Mouse (Mus musculus): ENCODE data around the gene Gm9508. TPM values are rescaled to one million over a fixed set of nuclear protein-coding genes. Genes with fewer than 3 reads are reported as not detected.
"Not testable (repeated sequence)": the region's sequence is repeated elsewhere in the genome, so short reads cannot be mapped to it uniquely, and the experiment has no call there.

Gene Gm9508
- polyA plus RNA-seq, 1 experiment from 2014 or later, result not detected

DNA sequence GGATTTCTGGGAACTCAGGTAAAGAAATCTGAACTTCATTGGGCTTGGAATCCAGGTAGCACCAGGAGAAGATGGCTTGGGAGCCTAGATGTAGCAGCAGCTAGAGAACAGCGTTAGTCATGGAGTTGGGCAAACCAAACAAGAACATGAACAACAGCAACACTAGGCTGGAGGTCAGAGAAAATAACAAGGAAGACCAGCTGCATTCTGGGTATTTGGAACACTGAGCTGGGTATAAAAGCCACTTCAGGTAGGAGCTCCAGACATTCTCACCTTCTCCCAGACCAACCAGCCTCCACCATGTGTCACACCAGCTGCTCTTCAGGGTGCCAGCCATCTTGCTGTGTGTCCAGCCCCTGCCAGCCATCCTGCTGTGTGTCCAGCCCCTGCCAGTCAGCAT, 9.3 kb upstream of the Gm9508 start, which contains the start of gene Gm10272:
TSS of gene Gm10272 (plus strand) at position 301 of the 400 bp plus-strand sequence.
- no peak for ATAC-seq (replicated peaks)
- Histone ChIP-seq H3K27ac (no peak within 1 kb of the TSS), H3K9ac (no peak within 1 kb of the TSS), H3K4me1 (no peaks in the 10 kb centered on the region), H3K4me2 (no peak within 1 kb of the TSS), H3K27me3 (replicated peaks) (no peaks in the 10 kb centered on the region), H3K4me3 (no peak within 1 kb of the TSS), H3K36me3 (replicated peaks) (no peaks in the 10 kb centered on the region), H3K9me3 (no peaks in the 10 kb centered on the region)
- 92% methylated on average over 1 of the region's 1 CpGs for WGBS

DNA sequence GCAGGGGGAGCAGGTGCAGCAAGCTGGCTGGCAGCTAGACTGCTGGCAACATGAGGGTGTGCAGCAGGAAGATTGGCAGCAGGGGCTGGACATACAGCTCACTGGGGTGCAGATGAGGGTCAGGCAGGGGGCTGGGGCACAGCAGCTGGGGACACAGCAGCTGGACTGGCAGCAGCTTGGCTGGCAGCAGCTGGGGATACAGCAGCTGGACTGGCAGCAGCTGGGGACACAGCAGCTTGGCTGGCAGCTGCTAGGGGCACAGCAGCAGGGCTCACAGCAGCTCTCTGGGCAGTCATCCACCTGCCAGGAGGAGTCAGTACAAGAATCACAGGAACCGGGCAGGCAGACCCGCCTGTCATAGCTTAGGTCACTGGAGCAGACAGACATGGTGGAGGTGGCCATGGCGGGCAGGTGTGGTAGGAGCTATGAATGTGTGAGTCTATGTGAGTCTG, 6.7 kb downstream of the Gm9508 start, which contains the start of gene Gm19402:
TSS of gene Gm19402 (minus strand) at position 402 of the 452 bp plus-strand sequence.
- H3K4me2 ChIP-seq; ATAC-seq (replicated peaks); H3K4me3 ChIP-seq; H3K27me3 ChIP-seq (replicated peaks); H3K27ac ChIP-seq; H3K9me3 ChIP-seq; H3K36me3 ChIP-seq (replicated peaks); H3K4me1 ChIP-seq; H3K9ac ChIP-seq: not testable (repeated sequence)
- WGBS, result 63% methylated on average over 3 of the region's 3 CpGs

DNA sequence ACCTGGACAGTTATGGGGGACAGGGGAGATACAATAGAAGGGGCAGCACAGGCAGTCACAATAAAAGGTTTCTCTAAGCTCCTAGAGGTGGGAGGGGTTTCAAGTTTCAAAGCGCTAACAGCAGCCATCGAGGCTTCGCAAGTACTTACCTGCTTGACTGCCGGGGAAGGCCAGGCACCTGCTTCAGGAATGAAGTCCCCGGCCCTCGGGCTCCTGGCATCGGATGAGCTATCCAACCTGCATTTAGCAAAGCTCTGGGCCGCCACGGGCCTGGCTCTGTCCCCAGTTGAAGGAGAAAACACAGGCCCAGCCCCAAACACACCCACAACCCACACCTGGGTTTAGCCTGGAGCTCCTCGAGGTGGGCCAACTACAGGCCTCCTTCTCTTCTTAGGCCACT, 10.0 kb downstream of the Gm9508 start:
- Histone ChIP-seq H3K27ac (no peak overlapping the region), H3K27me3 (replicated peaks) (0 out of 2 replicates have a peak, but pooled peaks cover 11% of the 10 kb centered on the region), H3K9me3 (no peaks in the 10 kb centered on the region), H3K4me3 (no peak overlapping the region), H3K36me3 (replicated peaks) (no peaks in the 10 kb centered on the region), H3K9ac (no peak overlapping the region), H3K4me2 (no peak overlapping the region), H3K4me1 (peaks cover 12% of the 10 kb centered on the region; the same call in 1 of the 2 replicates)
- WGBS, result 25% methylated on average over 10 of the region's 10 CpGs
- ATAC-seq (replicated peaks), result no peak

DNA sequence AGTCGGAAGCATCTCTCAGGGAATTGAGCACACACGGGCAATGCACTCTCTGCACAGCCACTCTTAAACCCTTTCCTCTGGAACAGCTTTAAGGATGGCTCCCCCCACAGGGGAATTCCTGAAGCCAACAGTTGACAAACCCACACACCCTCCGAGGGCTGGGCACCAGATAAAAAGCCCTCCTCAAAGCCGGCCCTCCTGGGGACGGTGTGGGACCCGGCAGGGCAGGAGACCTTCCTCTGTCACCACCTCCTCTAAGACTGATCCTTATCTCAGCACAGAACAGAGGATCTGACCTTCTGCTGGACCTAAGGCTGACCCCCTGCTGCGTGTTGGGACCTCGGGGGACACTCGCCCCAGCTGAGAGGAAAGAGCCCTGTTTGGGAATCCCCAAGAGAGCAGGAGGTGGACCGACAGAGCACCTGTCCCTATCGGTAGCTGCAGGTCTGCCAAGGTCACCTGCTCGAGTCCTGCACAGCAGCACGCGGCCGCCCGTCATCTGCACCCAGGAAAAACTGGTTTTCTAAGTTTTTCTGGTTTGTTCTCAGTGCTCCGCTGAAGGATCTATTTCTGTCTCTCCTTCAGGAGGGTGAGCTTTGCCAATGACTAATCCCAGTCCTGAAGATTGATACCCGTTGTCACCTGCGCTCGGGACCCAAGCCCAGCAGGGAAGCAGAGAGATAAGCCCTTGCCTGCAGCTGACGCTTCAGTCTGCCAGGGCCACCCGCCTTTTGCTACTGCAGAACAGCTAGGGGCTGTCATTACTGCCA, 11.0 kb downstream of the Gm9508 start, which contains the start of gene Tspear:
TSS of gene Tspear (plus strand) at position 675 of the 770 bp plus-strand sequence.
- 7% methylated on average over 22 of the region's 22 CpGs for WGBS

DNA sequence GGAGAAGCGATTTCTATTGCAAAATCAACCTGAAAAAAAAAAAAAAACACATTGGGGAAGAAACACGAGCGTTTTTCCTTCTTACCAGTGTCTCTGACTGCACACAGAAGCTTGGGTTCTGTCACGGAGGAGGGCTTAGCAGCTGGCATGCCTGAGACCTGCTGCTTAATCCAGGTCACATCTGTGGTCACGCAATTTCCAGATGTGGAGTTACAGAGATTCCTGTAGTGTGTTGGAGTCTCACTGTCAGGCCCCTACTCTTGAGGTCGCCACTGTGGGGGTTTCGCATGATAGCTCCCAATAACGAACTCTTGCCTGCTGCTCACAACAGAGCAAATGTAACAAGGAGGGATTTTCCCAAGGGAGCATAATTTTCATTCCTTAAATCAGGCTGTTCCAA, 12.9 kb downstream of the Gm9508 start:
- Histone ChIP-seq H3K27me3 (replicated peaks) (0 out of 2 replicates have a peak, but pooled peaks cover 11% of the 10 kb centered on the region), H3K4me3 (no peak overlapping the region), H3K36me3 (replicated peaks) (no peaks in the 10 kb centered on the region), H3K27ac (no peak overlapping the region), H3K4me1 (peaks cover 12% of the 10 kb centered on the region; the same call in 1 of the 2 replicates), H3K9me3 (no peaks in the 10 kb centered on the region), H3K4me2 (no peak overlapping the region), H3K9ac (no peak overlapping the region)
- 39% methylated on average over 8 of the region's 8 CpGs for WGBS
- no peak for ATAC-seq (replicated peaks)

More for the DNA sequence above, 11.0 kb downstream of the Gm9508 start, which contains the start of gene Tspear:
- no peak for ATAC-seq (replicated peaks)
- Histone ChIP-seq H3K27ac (no peak within 1 kb of the TSS), H3K27me3 (replicated peaks) (0 out of 2 replicates have a peak, but pooled peaks cover 11% of the 10 kb centered on the region), H3K4me3 (no peak within 1 kb of the TSS), H3K9me3 (no peaks in the 10 kb centered on the region), H3K36me3 (replicated peaks) (no peaks in the 10 kb centered on the region), H3K4me1 (peaks cover 12% of the 10 kb centered on the region; the same call in 1 of the 2 replicates), H3K9ac (no peak within 1 kb of the TSS), H3K4me2 (no peak within 1 kb of the TSS)

DNA sequence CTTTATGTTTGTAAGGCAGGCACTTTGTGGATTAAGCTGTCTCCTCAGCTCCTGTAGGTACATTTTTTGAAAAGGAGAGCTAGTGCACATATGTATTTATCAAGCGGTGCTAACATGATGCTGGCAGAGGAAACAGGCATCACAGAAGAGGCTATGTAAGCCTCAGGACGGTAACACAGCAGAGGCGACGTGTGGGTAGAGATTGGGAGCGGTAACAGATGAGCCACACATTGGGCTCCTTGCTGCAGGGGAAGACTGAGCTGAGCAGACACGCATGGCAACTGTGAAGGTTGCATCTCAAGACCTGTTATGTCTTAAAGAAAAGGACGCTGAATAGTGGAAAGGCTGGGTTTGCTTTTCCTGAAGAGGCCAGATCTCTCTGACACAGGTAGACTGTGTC, 14.0 kb downstream of the Gm9508 start:
- no peak for ATAC-seq (replicated peaks)
- H3K27me3 ChIP-seq (replicated peaks), result peaks cover 19% of the 10 kb centered on the region
- H3K36me3 ChIP-seq (replicated peaks), result no peaks in the 10 kb centered on the region
- no peak overlapping the region for H3K27ac ChIP-seq
- WGBS, result 78% methylated on average over 7 of the region's 7 CpGs
- no peak overlapping the region for H3K4me2 ChIP-seq
- peaks cover 16% of the 10 kb centered on the region for H3K4me1 ChIP-seq
- H3K4me3 ChIP-seq, result no peak overlapping the region
- no peaks in the 10 kb centered on the region for H3K9me3 ChIP-seq
- no peak overlapping the region for H3K9ac ChIP-seq

DNA sequence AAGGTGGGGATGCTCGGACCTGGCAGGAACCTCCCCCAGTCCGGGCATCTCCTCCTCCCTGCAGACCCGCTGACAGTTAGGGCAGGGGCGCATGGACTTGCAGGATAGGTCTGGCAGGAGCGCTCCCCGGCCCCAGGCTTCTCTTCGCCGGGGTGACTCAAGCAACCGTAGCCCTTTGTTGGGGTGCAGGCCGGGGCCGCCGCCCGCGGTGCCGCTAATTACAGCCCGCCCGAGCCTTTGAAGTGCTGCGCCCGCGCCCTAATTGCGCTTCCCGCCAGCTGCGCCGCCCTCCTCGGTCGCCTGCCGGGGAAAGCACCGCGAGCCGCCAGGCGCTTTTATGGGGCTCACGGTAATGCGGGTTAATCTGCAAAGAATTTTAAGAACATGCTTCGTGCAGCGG, 19.5 kb downstream of the Gm9508 start:
- H3K27me3 ChIP-seq (replicated peaks), result peaks cover 21% of the 10 kb centered on the region
- peak overlapping the region; percentile 68 for H3K4me2 ChIP-seq
- H3K27ac ChIP-seq, result no peak overlapping the region
- no peaks in the 10 kb centered on the region for H3K36me3 ChIP-seq (replicated peaks)
- peak overlapping the region; percentile 33 for H3K4me3 ChIP-seq
- peak; percentile 52 for ATAC-seq (replicated peaks)
- H3K9me3 ChIP-seq, result no peaks in the 10 kb centered on the region
- WGBS, result 0% methylated on average over 34 of the region's 35 CpGs
- H3K4me1 ChIP-seq, result peaks cover 14% of the 10 kb centered on the region
- no peak overlapping the region for H3K9ac ChIP-seq

DNA sequence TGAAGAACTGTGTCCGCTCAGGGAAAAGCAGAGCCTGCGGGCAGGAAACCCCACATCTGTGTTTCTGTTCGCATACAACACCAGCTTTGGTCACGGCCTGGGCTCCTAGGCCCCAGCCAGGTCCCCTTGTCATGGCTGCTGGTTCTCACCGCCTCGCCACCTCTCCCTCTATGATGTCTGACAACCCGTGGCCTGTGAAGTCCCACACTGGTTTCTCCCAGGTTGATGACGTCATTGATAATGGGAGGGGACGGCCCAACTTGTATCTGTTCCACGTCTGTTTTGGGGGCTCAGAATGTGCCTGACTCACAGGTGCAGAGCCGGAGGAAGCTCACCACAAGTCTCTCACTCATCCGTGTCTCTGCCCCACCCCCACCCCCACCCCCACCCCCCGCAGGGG, 23.3 kb downstream of the Gm9508 start:
- H3K36me3 ChIP-seq (replicated peaks), result no peaks in the 10 kb centered on the region
- H3K9ac ChIP-seq, result no peak overlapping the region
- no peak for ATAC-seq (replicated peaks)
- H3K4me3 ChIP-seq, result no peak overlapping the region
- H3K27me3 ChIP-seq (replicated peaks), result peaks cover 18% of the 10 kb centered on the region
- no peaks in the 10 kb centered on the region for H3K9me3 ChIP-seq
- 57% methylated on average over 13 of the region's 13 CpGs for WGBS
- H3K27ac ChIP-seq, result no peak overlapping the region
- H3K4me2 ChIP-seq, result no peak overlapping the region
- H3K4me1 ChIP-seq, result peaks cover 14% of the 10 kb centered on the region

DNA sequence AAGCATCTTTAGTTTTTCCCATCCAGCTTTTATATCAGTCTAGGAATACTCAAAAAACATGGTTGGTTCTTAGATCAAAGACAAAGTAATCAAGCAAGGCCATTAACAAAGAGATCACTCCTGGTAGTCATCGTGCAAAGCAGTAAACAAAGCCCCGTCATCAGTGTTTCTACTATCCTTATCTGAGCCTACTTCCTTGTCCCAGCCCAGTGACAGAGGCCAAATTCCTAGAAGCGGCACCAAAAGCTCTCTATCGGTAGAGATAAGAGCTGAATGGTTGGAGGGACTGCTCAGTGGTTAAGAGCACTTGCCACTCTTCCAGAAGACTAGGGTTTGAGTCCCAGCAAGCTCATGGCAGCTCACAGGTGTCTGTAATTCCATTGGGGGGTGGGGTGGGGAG, 25.5 kb downstream of the Gm9508 start:
- Histone ChIP-seq H3K4me1 (no peaks in the 10 kb centered on the region), H3K36me3 (replicated peaks) (no peaks in the 10 kb centered on the region), H3K9ac (no peak overlapping the region), H3K4me2 (no peak overlapping the region), H3K27ac (no peak overlapping the region), H3K9me3 (no peaks in the 10 kb centered on the region), H3K27me3 (replicated peaks) (no peaks in the 10 kb centered on the region), H3K4me3 (no peak overlapping the region)
- WGBS, result 86% methylated on average over 4 of the region's 4 CpGs
- ATAC-seq (replicated peaks), result no peak

DNA sequence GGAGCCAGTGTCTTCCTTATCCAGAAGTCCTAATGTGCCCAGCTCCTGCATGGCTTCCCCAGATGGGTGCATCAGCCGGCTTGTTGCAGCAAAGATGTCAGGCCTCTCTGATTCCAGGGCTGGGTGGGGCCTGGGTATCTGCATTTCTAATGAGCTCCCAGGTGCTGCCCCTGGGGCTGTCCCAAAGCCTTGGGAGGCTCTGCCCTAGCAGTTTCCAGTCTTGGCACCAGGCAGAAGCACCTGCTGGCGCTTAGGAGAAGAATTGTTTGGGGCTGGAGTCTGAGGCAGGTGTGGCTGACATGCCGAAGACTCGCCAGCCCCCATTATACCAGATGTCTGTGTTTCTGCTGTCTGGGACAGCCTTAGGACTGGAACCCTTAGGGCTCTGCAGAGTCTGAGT, 26.3 kb downstream of the Gm9508 start:
- ATAC-seq (replicated peaks), result no peak

DNA sequence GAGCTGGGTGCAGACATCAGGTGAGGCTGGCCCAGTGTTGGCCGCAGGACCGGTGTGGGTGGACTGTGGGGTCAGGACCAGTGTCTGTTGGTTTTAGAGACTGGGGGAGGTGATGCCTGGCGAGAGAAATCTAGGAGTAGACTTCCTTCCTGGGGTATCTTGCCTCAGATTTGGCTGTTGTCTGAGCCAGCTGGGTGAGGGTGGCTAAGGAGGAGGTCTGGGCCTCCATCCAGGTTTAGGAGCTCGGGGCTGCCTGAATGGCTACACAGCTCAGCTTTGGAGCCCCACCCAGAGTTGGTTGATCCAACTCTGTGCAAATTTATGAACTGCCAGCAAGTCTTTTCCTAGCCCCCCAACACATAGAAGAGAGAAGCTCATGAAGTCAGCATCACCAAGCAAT, 29.6 kb downstream of the Gm9508 start:
- 83% methylated on average over 4 of the region's 4 CpGs for WGBS
- H3K36me3 ChIP-seq (replicated peaks), result no peaks in the 10 kb centered on the region
- no peak overlapping the region for H3K27ac ChIP-seq
- no peaks in the 10 kb centered on the region for H3K9me3 ChIP-seq
- no peaks in the 10 kb centered on the region for H3K27me3 ChIP-seq (replicated peaks)
- ATAC-seq (replicated peaks), result no peak
- H3K9ac ChIP-seq, result no peak overlapping the region
- H3K4me2 ChIP-seq, result no peak overlapping the region
- no peaks in the 10 kb centered on the region for H3K4me1 ChIP-seq
- H3K4me3 ChIP-seq, result no peak overlapping the region

More for the DNA sequence above, 26.3 kb downstream of the Gm9508 start:
- Histone ChIP-seq H3K27me3 (replicated peaks) (no peaks in the 10 kb centered on the region), H3K9me3 (no peaks in the 10 kb centered on the region), H3K4me3 (no peak overlapping the region), H3K9ac (no peak overlapping the region), H3K4me1 (no peaks in the 10 kb centered on the region), H3K36me3 (replicated peaks) (no peaks in the 10 kb centered on the region), H3K27ac (no peak overlapping the region), H3K4me2 (no peak overlapping the region)
- 86% methylated on average over 4 of the region's 4 CpGs for WGBS

DNA sequence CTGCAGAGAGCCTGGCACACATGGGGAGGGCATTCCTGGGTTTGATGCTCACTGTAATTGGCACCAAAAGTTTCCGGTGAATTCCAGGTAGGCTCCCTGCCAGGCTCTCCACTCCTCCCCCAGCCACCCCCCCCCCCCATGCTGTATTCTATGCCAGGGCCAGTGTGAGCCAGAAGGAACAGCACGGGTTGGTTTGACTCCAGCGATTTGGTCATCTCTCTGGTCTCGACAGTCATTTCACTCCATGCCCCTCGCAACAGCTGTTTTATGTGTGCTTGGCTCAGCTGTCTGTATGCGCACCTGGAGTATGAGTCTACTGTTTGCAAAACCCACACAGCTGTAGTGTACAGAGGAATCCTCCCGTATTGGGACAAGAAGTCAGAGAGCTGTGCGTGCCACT, 30.7 kb downstream of the Gm9508 start:
- WGBS, result 79% methylated on average over 8 of the region's 8 CpGs
- Histone ChIP-seq H3K27ac (no peak overlapping the region), H3K4me2 (no peak overlapping the region), H3K36me3 (replicated peaks) (no peaks in the 10 kb centered on the region), H3K4me3 (no peak overlapping the region), H3K9ac (no peak overlapping the region), H3K9me3 (no peaks in the 10 kb centered on the region), H3K27me3 (replicated peaks) (no peaks in the 10 kb centered on the region), H3K4me1 (no peaks in the 10 kb centered on the region)
- no peak for ATAC-seq (replicated peaks)

All from midbrain, embryonic 15.5 days (tissue).